Mouse (Mus musculus) stomach, embryonic 16.5 days (tissue): Measurements from ENCODE around the gene Sorcs1. TPM values are rescaled to one million over a fixed set of nuclear protein-coding genes. Genes with fewer than 3 reads are reported as not detected.

Source experiments
- ATAC-seq: fragments of 200-750 bp; cut with Nextera tagmentation; 2 replicates; pipeline ENCODE4 v1.8.0; 2017; ENCODE audit warnings: moderate number of reproducible peaks, moderate TSS enrichment; ENCODE audit not compliant: insufficient read depth, low FRiP score
- H3K27ac ChIP-seq: fragments of 300-500 bp; sonication (generic); 2 replicates; pipeline ENCODE4 v1.5.1; 2014; ENCODE audit warnings: low read length
- H3K27me3 ChIP-seq: fragments of 300-500 bp; sonication (generic); 2 replicates; pipeline ENCODE4 v1.6.1; 2014; ENCODE audit warnings: low read length, control low read depth, mixed read lengths; ENCODE audit not compliant: control insufficient read depth, insufficient read depth
- H3K36me3 ChIP-seq: fragments of 300-500 bp; sonication (generic); 2 replicates; pipeline ENCODE4 v1.6.1; 2014; ENCODE audit warnings: low read length; ENCODE audit not compliant: control insufficient read depth, insufficient read depth
- H3K4me1 ChIP-seq: fragments of 300-500 bp; sonication (generic); 2 replicates; pipeline ENCODE4 v1.6.1; 2014; ENCODE audit warnings: low read length, control low read depth, mixed read lengths; ENCODE audit not compliant: control insufficient read depth, insufficient read depth
- H3K4me2 ChIP-seq: fragments of 300-500 bp; sonication (generic); 2 replicates; pipeline ENCODE4 v1.6.1; 2014; ENCODE audit warnings: low read depth, low read length, mixed read lengths
- H3K4me3 ChIP-seq: fragments of 300-500 bp; sonication (generic); replicated peaks from 2 replicates; pipeline ENCODE4 v1.5.1; 2014; ENCODE audit warnings: mild to moderate bottlenecking, low read length
- H3K9ac ChIP-seq: fragments of 300-500 bp; sonication (generic); 2 replicates; pipeline ENCODE4 v1.6.1; 2014; ENCODE audit warnings: low read length
- H3K9me3 ChIP-seq: fragments of 300-500 bp; sonication (generic); replicated peaks from 2 replicates; pipeline ENCODE4 v1.6.1; 2016; ENCODE audit warnings: low read length, control low read depth; ENCODE audit not compliant: control insufficient read depth
- WGBS: fragments of 180-500 bp; shearing (Covaris S2); extraction: QIAGEN DNeasy Blood & Tissue Kit; methylation state at CpG from one replicate; pipeline ENCODE4 v1.1.7; 2014; 5-methylcytosine and 5-hydroxymethylcytosine counted together
- polyA plus RNA-seq: library from polyadenylated mRNA; unstranded; fragments of >200 nt; fragmentation: Nextera tagmentation; extraction: Ambion mirVana; gene quantifications from 2 replicates; pipeline ENCODE4 v1.2.1, GENCODE M21; 2015

The Sorcs1 gene
- polyA plus RNA-seq, 1 experiment from 2014 or later: 2.4 TPM

DNA sequence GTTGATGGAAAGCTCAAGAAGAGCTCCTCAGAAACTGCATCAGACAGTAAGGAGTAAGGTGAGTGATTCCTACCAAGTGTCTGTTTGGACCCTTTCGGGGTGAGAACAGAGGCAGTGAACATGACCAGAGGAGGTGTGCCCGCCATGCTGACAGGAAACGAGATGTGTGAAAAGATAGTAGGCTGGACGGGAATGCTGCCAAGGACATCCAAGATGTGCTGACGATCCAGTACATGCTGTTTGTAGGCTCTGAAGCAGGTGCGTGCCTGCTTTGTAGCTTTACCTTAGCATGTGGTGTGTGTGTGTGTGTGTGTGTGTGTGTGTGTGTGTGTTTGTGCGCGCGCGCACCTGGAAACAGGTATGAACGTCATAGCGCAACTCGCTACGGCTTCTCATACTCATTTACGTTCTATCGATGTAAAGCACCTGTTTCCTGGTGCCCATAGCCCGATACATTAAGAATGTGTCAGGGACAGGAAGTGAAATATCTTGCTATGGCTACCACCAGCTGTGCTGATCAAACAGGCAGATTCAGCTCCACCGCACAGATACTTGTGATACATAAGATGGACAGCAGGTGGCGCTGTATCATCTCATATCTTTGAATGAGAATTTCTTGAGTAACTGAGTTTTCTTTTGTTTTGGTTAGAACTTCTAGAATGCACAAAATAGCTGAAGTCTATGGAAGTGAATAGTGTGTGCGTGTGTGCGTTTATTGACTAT is 493.4 kb downstream of the Sorcs1 start:
- H3K4me3 ChIP-seq: no peak overlapping the region
- H3K4me1 ChIP-seq: no peaks in the 10 kb centered on the region
- no peak overlapping the region for H3K4me2 ChIP-seq
- ATAC-seq: no peak
- no peaks in the 10 kb centered on the region for H3K9me3 ChIP-seq
- WGBS: 49% methylated on average over 21 of the region's 21 CpGs
- no peaks in the 10 kb centered on the region for H3K27me3 ChIP-seq
- no peaks in the 10 kb centered on the region for H3K36me3 ChIP-seq
- no peak overlapping the region for H3K9ac ChIP-seq
- no peak overlapping the region for H3K27ac ChIP-seq

DNA sequence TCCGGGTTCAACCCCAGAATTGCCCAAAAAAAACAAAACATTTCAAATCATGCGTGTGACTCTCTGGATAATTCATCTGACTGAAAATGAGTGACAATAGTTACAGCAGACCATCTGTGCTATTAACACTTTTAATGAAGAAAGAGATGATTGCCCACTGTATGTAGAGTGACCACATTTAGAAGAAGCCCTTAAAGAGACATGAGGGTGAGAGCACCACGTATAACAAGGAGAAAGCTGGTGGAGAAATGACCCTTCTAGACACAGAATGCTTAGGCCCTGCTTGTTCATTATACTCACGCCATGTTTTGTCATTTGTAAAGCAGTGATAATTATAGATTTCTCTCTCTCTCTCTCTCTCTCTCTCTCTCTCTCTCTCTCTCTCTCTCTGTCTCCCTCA is 499.6 kb downstream of the Sorcs1 start:
- WGBS: 77% methylated on average over 4 of the region's 4 CpGs

GRCm38 (mm10) chr19:50178151-50178550 is 500.3 kb downstream of the Sorcs1 start:
- ATAC-seq: no peak
- 72% methylated on average over 4 of the region's 4 CpGs for WGBS

More for the DNA sequence above, 499.6 kb downstream of the Sorcs1 start:
- no peaks in the 10 kb centered on the region for H3K4me1 ChIP-seq
- no peak for ATAC-seq
- no peak overlapping the region for H3K4me3 ChIP-seq
- H3K9ac ChIP-seq: no peak overlapping the region
- H3K27ac ChIP-seq: no peak overlapping the region
- no peak overlapping the region for H3K4me2 ChIP-seq
- no peaks in the 10 kb centered on the region for H3K27me3 ChIP-seq
- H3K9me3 ChIP-seq: no peaks in the 10 kb centered on the region
- no peaks in the 10 kb centered on the region for H3K36me3 ChIP-seq

GRCm38 (mm10) chr19:50171849-50172248 is 506.6 kb downstream of the Sorcs1 start:
- H3K4me1 ChIP-seq: no peaks in the 10 kb centered on the region
- no peak overlapping the region for H3K27ac ChIP-seq
- H3K4me3 ChIP-seq: no peak overlapping the region
- H3K27me3 ChIP-seq: no peaks in the 10 kb centered on the region
- no peaks in the 10 kb centered on the region for H3K9me3 ChIP-seq
- 76% methylated on average over 4 of the region's 4 CpGs for WGBS
- H3K9ac ChIP-seq: no peak overlapping the region
- no peaks in the 10 kb centered on the region for H3K36me3 ChIP-seq
- no peak overlapping the region for H3K4me2 ChIP-seq
- ATAC-seq: no peak

More at GRCm38 (mm10) chr19:50178151-50178550, 500.3 kb downstream of the Sorcs1 start:
- Histone ChIP-seq H3K9ac (no peak overlapping the region), H3K27me3 (no peaks in the 10 kb centered on the region), H3K4me2 (no peak overlapping the region), H3K27ac (no peak overlapping the region), H3K36me3 (no peaks in the 10 kb centered on the region), H3K9me3 (no peaks in the 10 kb centered on the region), H3K4me3 (no peak overlapping the region), H3K4me1 (no peaks in the 10 kb centered on the region)

DNA sequence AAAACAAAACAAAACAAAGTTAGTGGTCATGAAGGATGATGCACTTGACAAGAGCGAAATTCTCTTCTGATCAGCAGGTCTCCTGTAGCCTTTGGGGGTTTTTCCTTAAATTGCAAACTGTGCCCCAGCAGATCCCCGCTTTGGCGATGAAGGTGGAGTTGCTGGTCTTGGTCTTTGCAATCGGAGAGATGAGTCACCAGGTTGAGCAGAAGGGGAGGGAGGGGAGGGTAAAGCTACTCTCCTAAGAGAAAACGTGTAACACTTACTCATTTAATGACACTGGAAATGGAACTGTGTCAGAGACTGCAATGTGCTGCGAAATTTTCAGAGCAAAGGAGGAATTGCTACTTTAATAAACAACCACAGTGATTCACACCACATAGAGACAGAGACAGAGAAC is 527.3 kb downstream of the Sorcs1 start:
- Histone ChIP-seq H3K4me1 (no peaks in the 10 kb centered on the region), H3K9me3 (no peaks in the 10 kb centered on the region), H3K9ac (no peak overlapping the region), H3K27ac (no peak overlapping the region), H3K36me3 (no peaks in the 10 kb centered on the region), H3K4me2 (no peak overlapping the region), H3K4me3 (no peak overlapping the region), H3K27me3 (no peaks in the 10 kb centered on the region)
- 78% methylated on average over 6 of the region's 6 CpGs for WGBS
- no peak for ATAC-seq

- Histone ChIP-seq H3K27ac (no peak overlapping the region), H3K4me2 (no peak overlapping the region), H3K9me3 (no peaks in the 10 kb centered on the region), H3K4me1 (no peaks in the 10 kb centered on the region), H3K9ac (no peak overlapping the region), H3K36me3 (no peaks in the 10 kb centered on the region), H3K4me3 (no peak overlapping the region), H3K27me3 (no peaks in the 10 kb centered on the region)
- ATAC-seq: no peak
- 25% methylated on average over 3 of the region's 3 CpGs for WGBS
These were observed 532.5 kb downstream of the Sorcs1 start for GRCm38 (mm10) chr19:50145919-50146318.

- no peak overlapping the region for H3K4me2 ChIP-seq
- 45% methylated on average over 8 of the region's 8 CpGs for WGBS
- no peak overlapping the region for H3K9ac ChIP-seq
- H3K4me1 ChIP-seq: no peaks in the 10 kb centered on the region
- no peak for ATAC-seq
- H3K27me3 ChIP-seq: no peaks in the 10 kb centered on the region
- no peak overlapping the region for H3K27ac ChIP-seq
- no peaks in the 10 kb centered on the region for H3K9me3 ChIP-seq
- H3K4me3 ChIP-seq: no peak overlapping the region
- H3K36me3 ChIP-seq: no peaks in the 10 kb centered on the region
These were observed 536.6 kb downstream of the Sorcs1 start for GRCm38 (mm10) chr19:50141853-50142252.

DNA sequence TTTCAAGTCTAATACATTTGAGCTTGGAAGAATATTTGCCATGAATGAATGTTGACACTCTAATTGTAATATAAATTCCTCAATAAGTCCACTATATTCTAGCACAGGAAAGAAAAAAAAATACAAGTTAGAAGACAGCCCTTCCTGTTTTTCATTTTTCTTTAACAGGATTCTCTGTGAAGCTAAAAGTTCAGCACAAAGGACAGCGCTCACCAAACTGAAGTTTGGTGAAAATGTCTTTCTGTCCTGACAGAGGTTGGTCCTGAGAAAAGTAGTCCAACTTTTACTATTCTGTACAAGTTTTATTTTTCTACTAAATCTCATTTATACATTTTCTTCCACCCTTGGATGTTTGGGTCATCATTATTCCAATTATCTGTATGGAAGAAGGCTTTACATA is 543.8 kb downstream of the Sorcs1 start:
- Histone ChIP-seq H3K36me3 (no peaks in the 10 kb centered on the region), H3K4me1 (no peaks in the 10 kb centered on the region), H3K27ac (no peak overlapping the region), H3K9me3 (no peaks in the 10 kb centered on the region), H3K4me3 (no peak overlapping the region), H3K9ac (no peak overlapping the region), H3K4me2 (no peak overlapping the region), H3K27me3 (no peaks in the 10 kb centered on the region)
- no peak for ATAC-seq
- 87% methylated on average over 1 of the region's 1 CpGs for WGBS

- no peak overlapping the region for H3K9ac ChIP-seq
- H3K4me1 ChIP-seq: no peaks in the 10 kb centered on the region
- no peaks in the 10 kb centered on the region for H3K9me3 ChIP-seq
- H3K4me3 ChIP-seq: no peak overlapping the region
- 68% methylated on average over 4 of the region's 4 CpGs for WGBS
- no peak for ATAC-seq
- H3K36me3 ChIP-seq: no peaks in the 10 kb centered on the region
- no peak overlapping the region for H3K4me2 ChIP-seq
- no peaks in the 10 kb centered on the region for H3K27me3 ChIP-seq
- no peak overlapping the region for H3K27ac ChIP-seq
These were observed 572.4 kb downstream of the Sorcs1 start for GRCm38 (mm10) chr19:50105842-50106585.
